Mouse (Mus musculus): ENCODE results near the gene Sfrp4.

Gene Sfrp4

GRCm38 (mm10) chr13:19640203-19640851, 17.4 kb downstream of the Sfrp4 start:
- no peak for DNase-seq

DNA sequence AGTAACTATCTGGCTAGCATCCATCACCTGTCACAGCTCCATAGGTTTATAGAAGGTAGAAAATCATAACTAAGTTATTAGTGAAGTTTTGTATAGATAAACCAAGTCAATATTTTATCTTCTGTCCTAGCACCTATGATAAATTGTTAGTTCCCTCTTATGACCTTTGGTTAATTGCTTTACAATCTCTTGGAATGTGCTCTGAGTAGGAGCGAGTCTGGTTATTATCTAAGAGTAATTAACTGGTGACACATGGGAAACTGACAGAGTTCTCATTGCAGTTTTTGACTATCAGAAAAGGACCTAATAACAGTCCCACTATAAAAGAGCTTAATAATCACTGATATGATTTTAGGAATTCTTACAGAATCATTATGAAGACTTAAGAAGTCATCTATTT, 20.6 kb downstream of the Sfrp4 start:
- DNase-seq = no peak

- DNase-seq = no peak
Measured at GRCm38 (mm10) chr13:19644225-19644624, 21.3 kb downstream of the Sfrp4 start.

GRCm38 (mm10) chr13:19649824-19650223, 26.9 kb downstream of the Sfrp4 start:
- no peak for DNase-seq

- DNase-seq = no peak
Measured at GRCm38 (mm10) chr13:19652405-19652804, 29.5 kb downstream of the Sfrp4 start.

DNA sequence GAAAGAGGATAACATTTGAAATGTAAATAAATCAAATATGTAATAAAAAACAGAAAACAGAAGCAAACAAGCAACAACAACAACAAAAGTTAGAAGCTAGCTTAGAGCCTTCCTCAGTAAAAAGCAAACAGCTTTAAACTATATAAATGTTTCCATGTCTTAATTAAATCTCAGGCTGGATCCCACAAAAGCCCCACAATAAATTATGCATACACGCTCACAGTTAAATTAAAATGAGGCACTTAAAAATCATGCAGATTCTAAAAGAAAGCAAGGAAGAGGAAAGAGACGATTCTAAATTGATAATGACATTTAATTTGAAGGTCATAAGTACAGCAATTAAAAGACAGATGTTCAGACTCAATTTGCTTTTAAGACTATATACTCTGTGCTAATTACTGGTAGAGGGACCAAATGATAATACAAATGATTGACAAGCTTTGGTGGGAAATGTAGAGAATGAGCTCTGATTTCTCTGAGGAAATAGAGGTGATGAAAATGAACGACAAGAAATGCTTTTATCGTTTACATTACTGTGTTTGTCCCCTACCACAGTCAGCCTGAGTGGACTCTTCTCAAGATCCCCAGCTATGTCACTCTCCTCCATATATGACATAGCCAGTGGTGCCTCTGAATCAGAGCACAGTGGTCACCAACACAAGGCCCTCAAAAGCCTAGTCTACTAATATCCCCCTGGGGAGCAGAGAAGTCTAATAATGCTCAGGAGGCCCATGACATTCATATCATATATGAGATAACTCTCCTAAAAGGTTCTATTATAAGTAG, 45.6 kb downstream of the Sfrp4 start:
- DNase-seq = no peak

DNA sequence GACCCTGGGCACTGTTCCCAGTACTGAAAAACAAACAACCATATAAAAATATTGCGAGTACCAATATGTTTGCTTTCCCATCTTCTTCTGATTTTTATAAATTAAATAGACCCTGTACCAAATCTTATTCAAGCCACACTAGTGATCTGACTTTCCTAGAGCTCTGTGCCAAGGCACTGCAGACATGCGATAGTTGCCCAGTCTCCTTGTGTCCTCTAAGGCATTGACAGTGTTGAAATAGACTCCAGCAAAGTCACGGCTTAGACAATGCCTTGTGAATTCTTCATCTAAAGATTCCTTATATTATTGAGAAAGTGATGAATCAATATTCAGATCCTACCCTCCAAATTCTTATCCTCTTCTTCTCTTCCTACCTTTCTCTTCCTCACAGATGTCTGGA, 51.1 kb downstream of the Sfrp4 start:
- no peak for DNase-seq

- DNase-seq = no peak
Measured at GRCm38 (mm10) chr13:19674601-19675000, 51.7 kb downstream of the Sfrp4 start.

Measured in lung, postnatal 36 days (tissue).